Mouse (Mus musculus) mouse trophoblast stem cell (cell line): ENCODE data around the gene Olfr589.
"Not testable (repeated sequence)": the region's sequence is repeated elsewhere in the genome, so short reads cannot be mapped to it uniquely, and the experiment has no call there.

Source experiments
- in situ Hi-C, 2 experiments: fragments of 300-500 bp; cut with MseI, MboI; formaldehyde crosslinking; loops; 2 replicates in 1 of 2; 3 replicates in 1 of 2; pipeline ENCODE4 v1.15.1; 2025

The Olfr589 gene

DNA sequence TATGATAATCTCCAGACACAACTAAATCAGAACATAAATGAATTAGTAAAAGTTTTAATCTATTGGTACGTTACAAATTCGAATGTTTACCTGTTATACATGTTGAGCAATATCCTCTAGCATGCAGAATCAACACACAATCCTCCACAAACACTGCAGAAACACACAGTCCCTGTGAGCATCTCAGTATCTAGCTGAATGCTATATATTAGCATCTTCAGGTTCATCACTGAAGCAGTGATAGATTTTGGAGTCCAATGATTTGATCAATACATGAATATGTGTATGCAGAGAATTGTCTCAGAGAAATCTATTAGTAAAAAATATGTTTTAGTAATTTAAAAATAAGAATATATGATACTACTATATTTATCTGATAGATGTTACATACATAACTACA lies at the start of gene Olfr589:
Olfr589 (minus strand) TSS at position 101 of the 400 bp plus-strand sequence.
- in situ Hi-C loops, result no loop called here

DNA sequence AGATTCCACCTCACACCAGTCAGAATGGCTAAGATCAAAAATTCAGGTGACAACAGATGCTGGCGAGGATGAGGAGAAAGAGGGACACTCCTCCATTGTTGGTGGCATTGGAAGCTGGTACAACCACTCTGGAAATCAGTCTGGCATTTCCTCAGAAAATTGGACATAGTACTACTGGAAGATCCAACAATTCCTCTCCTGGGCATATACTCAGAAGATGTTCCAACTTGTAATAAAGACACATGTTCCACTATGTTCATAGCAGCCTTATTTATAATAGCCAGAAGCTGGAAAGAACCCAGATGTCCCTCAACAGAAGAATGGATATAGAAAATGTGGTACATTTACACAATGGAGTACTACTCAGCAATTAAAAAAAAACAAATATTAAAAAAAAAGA lies 28.3 kb upstream of the Olfr589 start, which contains the start of gene Olfr592:
Olfr592 (plus strand) TSS at position 301 of the 400 bp plus-strand sequence.
- in situ Hi-C loops, result not testable (repeated sequence)

DNA sequence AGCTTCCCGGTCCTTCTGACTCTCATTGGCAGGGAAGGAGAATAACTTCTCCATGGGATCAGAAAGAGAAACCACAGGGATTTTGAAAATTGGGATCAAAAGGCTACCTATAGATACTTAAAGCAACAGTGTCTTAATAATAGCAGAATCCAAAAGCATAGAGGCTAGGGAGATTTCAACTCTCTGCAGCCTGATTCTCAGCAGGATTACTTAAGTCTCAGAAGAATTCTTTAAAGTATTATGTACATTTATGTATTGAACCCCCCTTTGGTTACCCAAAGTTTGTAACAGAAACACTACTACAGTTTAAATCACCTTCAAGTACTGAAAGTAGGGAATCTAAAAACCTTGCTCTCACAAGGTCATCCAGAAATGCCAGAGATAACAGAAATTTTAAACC lies 22.1 kb upstream of the Olfr589 start, which contains the start of gene Olfr591:
Olfr591 (minus strand) TSS at position 101 of the 400 bp plus-strand sequence.
- in situ Hi-C loops, result no loop called here

DNA sequence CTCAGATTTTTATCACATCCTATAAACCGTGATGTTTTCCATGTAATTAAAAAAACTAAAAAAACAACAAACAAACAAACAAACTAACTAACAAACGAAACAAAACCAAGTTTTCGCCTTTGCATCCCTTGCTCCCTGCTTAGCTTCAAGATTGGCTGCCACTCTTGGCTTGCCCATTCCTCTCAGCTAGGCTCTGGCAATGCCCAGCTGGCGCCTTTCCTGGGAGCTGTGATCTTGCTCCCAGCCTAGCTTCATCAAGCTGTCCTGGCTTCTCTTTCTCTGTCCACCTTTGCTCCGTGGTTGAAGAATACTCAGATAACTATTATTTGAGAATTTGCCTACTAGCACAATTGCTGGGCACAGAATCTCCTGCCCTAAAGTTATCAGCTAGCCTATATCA lies 13.5 kb upstream of the Olfr589 start:
- in situ Hi-C loops, result no loop called here

DNA sequence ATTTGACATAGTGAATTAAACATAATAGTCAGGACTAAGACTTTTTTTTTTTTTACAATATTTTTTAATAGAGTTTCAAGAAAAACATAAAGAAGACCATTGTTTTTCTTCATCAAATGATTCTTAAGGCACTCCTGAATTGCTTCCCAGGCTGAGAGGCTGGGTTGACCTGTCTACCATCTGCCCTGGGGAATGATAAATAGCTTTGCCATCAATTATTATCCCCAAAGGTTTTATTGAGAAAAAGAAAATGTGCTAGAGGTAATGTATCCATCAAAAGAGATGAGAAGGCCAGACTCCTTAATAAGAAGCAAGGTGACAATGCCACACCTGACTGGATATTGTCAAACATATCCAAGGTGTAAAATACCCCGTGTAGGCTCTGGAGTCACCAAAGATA lies 15.6 kb downstream of the Olfr589 start, which contains the start of gene Olfr588-ps1:
Olfr588-ps1 (plus strand) TSS at position 301 of the 400 bp plus-strand sequence.
- in situ Hi-C loops, result no loop called here

DNA sequence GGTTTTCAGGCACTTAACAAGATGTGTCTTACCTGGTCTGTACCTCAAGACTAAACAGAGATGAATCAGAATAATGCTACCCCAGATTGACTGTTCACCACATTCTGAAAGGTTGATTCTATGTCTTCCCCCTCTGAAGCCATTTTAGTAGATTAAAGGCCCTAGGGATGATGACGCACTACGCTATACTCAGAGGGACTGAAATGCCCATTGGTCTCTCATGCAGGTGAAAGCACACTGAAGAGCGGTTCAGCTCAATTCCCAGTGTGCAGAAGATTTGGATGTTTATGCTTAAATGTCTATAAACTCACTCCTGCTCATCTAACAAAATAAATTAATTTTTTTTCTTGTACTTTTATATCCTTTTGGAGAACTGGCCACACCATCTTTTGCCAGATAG lies 30.6 kb downstream of the Olfr589 start, which contains the start of gene Olfr586:
Olfr586 (minus strand) TSS at position 101 of the 400 bp plus-strand sequence.
- in situ Hi-C loops, result no loop called here

DNA sequence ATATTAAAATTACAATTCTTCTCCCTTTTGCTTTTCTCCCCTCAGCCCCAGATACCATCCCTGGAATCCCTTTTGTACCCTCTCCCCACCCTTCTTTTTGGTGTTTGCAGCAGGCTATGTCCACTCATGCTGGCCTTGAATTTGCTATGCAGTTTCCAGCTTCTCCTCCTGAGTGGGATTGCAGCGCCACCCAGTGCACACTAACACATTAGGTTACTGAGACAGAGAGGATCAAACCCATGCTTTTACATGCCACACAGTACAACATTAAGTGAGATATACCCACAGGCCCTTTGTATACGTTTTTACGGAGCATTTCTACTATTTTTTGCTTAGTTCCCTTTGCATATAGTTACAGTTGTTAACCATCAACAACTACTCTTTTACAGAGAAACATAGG lies 36.8 kb downstream of the Olfr589 start:
- in situ Hi-C loops, result no loop called here
